Mouse (Mus musculus): ENCODE measurements around the gene Epha7. TPM values are rescaled to one million over a fixed set of nuclear protein-coding genes. Genes with fewer than 3 reads are reported as not detected.

The Epha7 gene
- polyA plus RNA-seq, 1 experiment from 2014 or later, result 47.9 TPM

- H3K4me3 ChIP-seq, result no peak overlapping the region
- H3K4me1 ChIP-seq, result no peaks in the 10 kb centered on the region
- no peaks in the 10 kb centered on the region for H3K27me3 ChIP-seq (ENCODE audit: poor library complexity, severe bottlenecking)
- no peaks in the 10 kb centered on the region for H3K9me3 ChIP-seq
- 73% methylated on average over 3 of the region's 3 CpGs for WGBS
- no peak for DNase-seq (ENCODE audit: extremely low spot score, low spot score)
- no peak overlapping the region for H3K27ac ChIP-seq
- H3K36me3 ChIP-seq (replicated peaks), result no peaks in the 10 kb centered on the region
Observed at GRCm38 (mm10) chr4:28998462-28999286, 185.7 kb downstream of the Epha7 start.

- no peaks in the 10 kb centered on the region for H3K36me3 ChIP-seq (replicated peaks)
- no peaks in the 10 kb centered on the region for H3K9me3 ChIP-seq
- no peak for DNase-seq (ENCODE audit: extremely low spot score, low spot score)
Observed at GRCm38 (mm10) chr4:28999287-28999595, 186.3 kb downstream of the Epha7 start.

GRCm38 (mm10) chr4:29010333-29010732 is 197.4 kb downstream of the Epha7 start:
- whole genome bisulfite sequencing, result 94% methylated on average over 3 of the region's 3 CpGs
- Histone ChIP-seq H3K4me3 (no peak overlapping the region), H3K9me3 (no peaks in the 10 kb centered on the region), H3K27me3 (ENCODE audit: poor library complexity, severe bottlenecking) (no peaks in the 10 kb centered on the region), H3K27ac (no peak overlapping the region), H3K36me3 (replicated peaks) (no peaks in the 10 kb centered on the region), H3K4me1 (no peaks in the 10 kb centered on the region)
- DNase-seq (ENCODE audit: extremely low spot score, low spot score), result no peak

More at GRCm38 (mm10) chr4:28999287-28999595, 186.3 kb downstream of the Epha7 start:
- 90% methylated on average over 2 of the region's 2 CpGs for WGBS
- Histone ChIP-seq H3K4me3 (no peak overlapping the region), H3K27ac (no peak overlapping the region), H3K27me3 (ENCODE audit: poor library complexity, severe bottlenecking) (no peaks in the 10 kb centered on the region), H3K4me1 (no peaks in the 10 kb centered on the region)
